Mouse (Mus musculus) neural tube, embryonic 11.5 days (tissue): Measurements from ENCODE around the gene Hyou1. TPM values are rescaled to one million over a fixed set of nuclear protein-coding genes. Genes with fewer than 3 reads are reported as not detected.
"Not testable (repeated sequence)": the region's sequence is repeated elsewhere in the genome, so short reads cannot be mapped to it uniquely, and the experiment has no call there.

Experiments
- ATAC-seq: fragments of 200-750 bp; cut with Nextera tagmentation; 2 replicates; pipeline ENCODE4 v1.8.0; 2017; ENCODE audit warnings: moderate number of reproducible peaks, mild to moderate bottlenecking, moderate TSS enrichment, moderate library complexity; ENCODE audit not compliant: insufficient read depth, low FRiP score, low TSS enrichment
- DNase-seq: peaks from one replicate; pipeline ENCODE4 v3.0.0-alpha.2; 2015; ENCODE audit warnings: low spot score
- H3K27ac ChIP-seq: fragments of 300-500 bp; sonication (generic); 2 replicates; pipeline ENCODE4 v1.5.1; 2014; ENCODE audit warnings: low read depth, mild to moderate bottlenecking, low read length
- H3K27me3 ChIP-seq: fragments of 300-500 bp; sonication (generic); 2 replicates; pipeline ENCODE4 v1.6.1; 2014; ENCODE audit warnings: mild to moderate bottlenecking, low read length, mixed read lengths; ENCODE audit not compliant: control insufficient read depth, insufficient read depth
- H3K36me3 ChIP-seq: fragments of 300-500 bp; sonication (generic); 2 replicates; pipeline ENCODE4 v1.6.1; 2014; ENCODE audit warnings: mild to moderate bottlenecking, low read length, moderate library complexity, mixed read lengths; ENCODE audit not compliant: control insufficient read depth, insufficient read depth
- H3K4me1 ChIP-seq: fragments of 300-500 bp; sonication (generic); 2 replicates; pipeline ENCODE4 v1.6.1; 2014; ENCODE audit warnings: low read length, mixed read lengths; ENCODE audit not compliant: control insufficient read depth, insufficient read depth
- H3K4me2 ChIP-seq: fragments of 300-500 bp; sonication (generic); 2 replicates; pipeline ENCODE4 v1.6.1; 2014; ENCODE audit warnings: low read depth, mild to moderate bottlenecking, moderate library complexity
- H3K4me3 ChIP-seq: fragments of 300-500 bp; sonication (generic); 2 replicates; pipeline ENCODE4 v1.5.1; 2014; ENCODE audit warnings: low read depth, low read length
- H3K9ac ChIP-seq: fragments of 300-500 bp; sonication (generic); 2 replicates; pipeline ENCODE4 v1.6.1; 2014; ENCODE audit warnings: mild to moderate bottlenecking, low read length
- H3K9me3 ChIP-seq: fragments of 300-500 bp; sonication (generic); 2 replicates; pipeline ENCODE4 v1.6.1; 2016; ENCODE audit warnings: low read length; ENCODE audit not compliant: control insufficient read depth
- WGBS: fragments of 180-500 bp; shearing (Covaris S2); extraction: QIAGEN DNeasy Blood & Tissue Kit; methylation state at CpG from one replicate; pipeline ENCODE4 v1.1.7; 2014; 5-methylcytosine and 5-hydroxymethylcytosine counted together
- polyA plus RNA-seq: library from polyadenylated mRNA; unstranded; fragments of >200 nt; fragmentation: Nextera tagmentation; extraction: Ambion mirVana; gene quantifications from 2 replicates; pipeline ENCODE4 v1.2.1, GENCODE M21; 2014

Hyou1 gene
- polyA plus RNA-seq, 1 experiment from 2014 or later: 38.8 TPM

DNA sequence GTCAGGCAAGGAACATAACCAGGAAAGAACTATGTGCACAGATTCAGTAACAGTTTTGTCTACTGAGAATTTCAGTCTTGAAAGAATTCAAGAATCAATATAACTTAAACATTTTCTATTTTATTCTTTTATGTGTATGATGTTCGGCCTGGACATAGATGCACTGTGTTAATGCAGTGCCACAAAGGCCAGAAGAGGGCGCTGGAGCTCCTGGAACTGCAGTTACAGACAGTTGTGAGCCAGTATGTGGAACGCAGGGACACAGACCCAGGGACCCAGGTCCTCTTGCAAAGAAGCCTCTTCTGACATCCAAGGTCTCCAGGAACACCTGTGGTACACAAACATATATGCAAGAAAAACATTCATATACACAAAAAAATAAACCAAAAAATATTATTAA is 14.8 kb upstream of the Hyou1 start:
- Histone ChIP-seq H3K27me3 (no peaks in the 10 kb centered on the region), H3K36me3 (no peaks in the 10 kb centered on the region), H3K9me3 (no peaks in the 10 kb centered on the region), H3K4me2 (no peak overlapping the region), H3K4me3 (no peak overlapping the region), H3K4me1 (peaks cover 6% of the 10 kb centered on the region; the same call in 1 of the 2 replicates), H3K9ac (no peak overlapping the region), H3K27ac (no peak overlapping the region)
- DNase-seq (no peak), ATAC-seq (no peak)
- WGBS: 56% methylated on average over 3 of the region's 3 CpGs

DNA sequence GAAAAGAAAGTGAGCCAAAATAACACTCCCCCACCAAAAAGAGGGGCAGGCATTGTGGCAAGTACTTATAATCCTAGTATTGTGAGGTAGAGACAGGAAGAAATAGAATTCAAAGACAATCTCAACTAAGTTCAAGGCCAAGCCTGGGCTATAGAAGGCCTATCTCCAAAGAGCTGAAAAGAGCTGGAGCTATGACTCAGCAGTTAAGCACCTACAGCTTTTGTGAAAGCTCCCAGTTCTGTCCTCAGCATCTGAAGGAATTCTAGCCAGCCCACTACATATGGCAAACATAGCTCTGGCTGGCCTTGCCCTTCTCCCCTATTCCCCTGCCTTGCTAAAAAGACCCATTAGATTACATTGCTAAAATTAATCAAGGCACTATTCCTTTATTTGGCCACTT is 5.9 kb upstream of the Hyou1 start:
- Histone ChIP-seq H3K9me3 (no peaks in the 10 kb centered on the region), H3K4me1 (peaks cover 2% of the 10 kb centered on the region; the same call in 1 of the 2 replicates), H3K27ac (no peak overlapping the region), H3K9ac (no peak overlapping the region), H3K4me3 (no peak overlapping the region), H3K4me2 (no peak overlapping the region), H3K27me3 (no peaks in the 10 kb centered on the region), H3K36me3 (no peaks in the 10 kb centered on the region)
- DNase-seq: no peak
- ATAC-seq: no peak

DNA sequence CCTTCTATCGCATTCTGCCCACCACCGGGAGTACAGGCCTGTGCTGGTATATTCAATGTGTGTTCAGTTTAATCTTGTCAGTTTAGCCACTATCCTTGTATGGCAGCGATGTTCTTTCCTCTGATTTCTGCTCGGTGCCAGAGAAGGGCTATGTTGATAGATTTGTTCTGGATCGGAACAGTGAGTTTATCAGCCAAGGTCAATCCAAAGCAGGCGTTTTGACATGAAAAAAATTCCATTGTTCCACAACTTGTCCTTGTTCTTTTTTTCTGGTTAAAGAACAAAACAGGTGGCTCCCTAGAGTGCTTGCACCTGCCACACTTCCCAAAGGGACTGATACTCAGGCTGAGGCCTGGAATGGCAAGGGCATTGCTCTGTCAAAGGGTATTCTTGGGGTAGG is 3.1 kb upstream of the Hyou1 start:
- H3K36me3 ChIP-seq: peaks cover under 1% of the 10 kb centered on the region; the same call in 1 of the 2 replicates
- H3K4me3 ChIP-seq: no peak overlapping the region
- H3K9me3 ChIP-seq: no peaks in the 10 kb centered on the region
- H3K4me1 ChIP-seq: peaks cover 12% of the 10 kb centered on the region
- H3K27ac ChIP-seq: no peak overlapping the region
- DNase-seq (no peak), ATAC-seq (no peak)
- WGBS: 96% methylated on average over 6 of the region's 6 CpGs
- H3K9ac ChIP-seq: no peak overlapping the region
- no peak overlapping the region for H3K4me2 ChIP-seq
- H3K27me3 ChIP-seq: no peaks in the 10 kb centered on the region

DNA sequence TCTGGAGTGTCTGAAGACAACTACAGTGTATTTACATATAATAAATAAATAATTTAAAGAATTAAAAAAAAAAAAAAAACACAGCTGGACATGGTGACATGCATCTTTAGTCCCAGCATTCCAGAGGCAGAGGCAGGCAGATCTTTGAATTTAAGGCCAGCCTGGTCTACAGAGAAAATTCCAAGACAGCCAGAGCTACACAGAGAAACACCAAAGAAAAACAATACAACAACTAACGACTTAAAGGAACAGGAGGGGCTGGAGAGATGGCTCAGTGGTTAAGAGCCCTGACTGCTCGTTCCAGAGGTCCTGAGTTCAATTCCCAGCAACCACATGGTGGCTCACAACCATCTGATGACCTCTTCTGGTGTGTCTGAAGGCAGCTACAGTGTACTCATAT is 2.0 kb upstream of the Hyou1 start:
- not testable (repeated sequence) for H3K4me3 ChIP-seq, H3K27ac ChIP-seq, ATAC-seq, DNase-seq, H3K4me2 ChIP-seq, H3K9me3 ChIP-seq, H3K27me3 ChIP-seq, H3K9ac ChIP-seq
- Histone ChIP-seq H3K4me1 (peaks cover 12% of the 10 kb centered on the region), H3K36me3 (peaks cover 10% of the 10 kb centered on the region)
- 90% methylated on average over 2 of the region's 2 CpGs for WGBS

DNA sequence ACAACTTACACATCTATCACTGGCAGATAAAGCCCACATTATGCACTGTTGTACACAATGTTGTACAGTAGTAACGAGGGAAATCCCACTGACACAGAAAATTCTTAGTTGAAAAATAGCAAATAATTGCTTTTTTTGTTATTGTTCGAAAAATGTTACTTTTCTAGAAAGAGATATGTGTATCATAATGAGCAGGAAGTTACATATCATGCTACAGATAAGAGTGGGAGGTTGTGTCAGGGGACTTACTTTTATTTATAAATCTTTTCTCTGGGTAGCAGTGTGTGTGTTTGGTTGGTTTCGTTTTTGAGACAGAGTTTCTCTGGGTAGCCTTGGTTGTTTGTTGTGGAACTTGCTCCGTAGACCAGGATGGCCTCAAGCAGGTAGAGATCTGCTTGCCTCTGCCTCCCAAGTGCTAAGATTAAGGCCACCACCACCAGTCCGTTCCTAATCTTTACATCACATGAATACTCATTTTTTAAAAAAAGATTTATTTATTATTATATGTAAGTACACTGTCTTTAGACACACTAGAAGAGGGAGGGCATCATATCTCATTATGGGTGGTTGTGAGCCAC is 1.0 kb upstream of the Hyou1 start:
- Histone ChIP-seq H3K27ac (peak overlapping the region; percentile 72; the same call in 1 of the 2 replicates), H3K4me3 (peak overlapping the region; percentile 69), H3K9me3 (no peaks in the 10 kb centered on the region), H3K36me3 (peaks cover 18% of the 10 kb centered on the region), H3K4me1 (peaks cover 12% of the 10 kb centered on the region), H3K4me2 (peak overlapping the region; percentile 47), H3K9ac (peak overlapping the region; percentile 68), H3K27me3 (no peaks in the 10 kb centered on the region)
- WGBS: 92% methylated on average over 5 of the region's 5 CpGs
- DNase-seq: no peak
- no peak for ATAC-seq

DNA sequence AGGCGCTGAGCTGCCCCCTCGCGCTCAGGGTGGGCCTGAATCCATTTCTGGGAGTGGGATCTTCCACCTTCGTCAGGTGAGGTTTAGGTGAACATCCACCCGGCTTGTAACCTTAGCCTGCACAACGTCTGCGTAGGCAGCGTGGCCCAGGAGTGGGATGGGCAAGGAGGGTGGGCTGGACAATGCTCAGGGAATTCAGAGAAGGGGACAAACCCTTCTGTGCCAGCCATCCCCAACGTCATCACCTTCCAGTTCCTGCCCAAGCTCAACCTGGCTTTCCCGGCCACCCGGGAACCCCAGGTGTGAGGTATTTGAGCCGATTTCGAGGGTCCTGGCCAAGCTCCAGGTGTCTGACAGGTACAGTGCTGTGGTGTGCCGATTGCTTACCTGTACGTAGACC is 572 bp downstream of the Hyou1 start:
- DNase-seq (no peak), ATAC-seq (peak; percentile 31)
- no peaks in the 10 kb centered on the region for H3K27me3 ChIP-seq
- no peaks in the 10 kb centered on the region for H3K9me3 ChIP-seq
- peak overlapping the region; percentile 58 for H3K27ac ChIP-seq
- peaks cover 28% of the 10 kb centered on the region for H3K36me3 ChIP-seq
- 11% methylated on average over 15 of the region's 15 CpGs for WGBS
- peak overlapping the region; percentile 89 for H3K4me2 ChIP-seq
- H3K4me1 ChIP-seq: peaks cover 12% of the 10 kb centered on the region
- H3K4me3 ChIP-seq: peak overlapping the region; percentile 69
- H3K9ac ChIP-seq: peak overlapping the region; percentile 85

DNA sequence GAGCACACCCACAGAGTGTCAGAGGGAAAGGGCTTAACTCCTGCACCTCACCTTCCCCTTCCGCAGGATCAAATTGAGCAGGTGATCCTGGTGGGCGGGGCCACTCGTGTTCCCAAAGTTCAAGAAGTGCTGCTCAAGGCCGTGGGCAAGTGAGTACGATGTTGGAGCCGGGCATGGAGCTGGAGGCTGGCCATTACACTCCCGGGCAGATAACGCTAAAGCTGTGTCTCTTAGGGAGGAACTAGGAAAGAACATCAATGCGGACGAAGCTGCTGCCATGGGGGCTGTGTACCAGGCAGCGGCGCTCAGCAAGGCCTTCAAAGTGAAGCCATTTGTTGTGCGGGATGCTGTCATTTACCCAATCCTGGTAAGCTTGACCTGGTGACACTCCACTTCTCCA is 5.3 kb downstream of the Hyou1 start:
- Histone ChIP-seq H3K9ac (no peak overlapping the region), H3K4me2 (no peak overlapping the region), H3K4me3 (no peak overlapping the region), H3K4me1 (peaks cover 9% of the 10 kb centered on the region), H3K27ac (no peak overlapping the region), H3K27me3 (no peaks in the 10 kb centered on the region), H3K36me3 (peaks cover 49% of the 10 kb centered on the region), H3K9me3 (no peaks in the 10 kb centered on the region)
- DNase-seq (no peak), ATAC-seq (no peak)
- WGBS: 92% methylated on average over 13 of the region's 13 CpGs

DNA sequence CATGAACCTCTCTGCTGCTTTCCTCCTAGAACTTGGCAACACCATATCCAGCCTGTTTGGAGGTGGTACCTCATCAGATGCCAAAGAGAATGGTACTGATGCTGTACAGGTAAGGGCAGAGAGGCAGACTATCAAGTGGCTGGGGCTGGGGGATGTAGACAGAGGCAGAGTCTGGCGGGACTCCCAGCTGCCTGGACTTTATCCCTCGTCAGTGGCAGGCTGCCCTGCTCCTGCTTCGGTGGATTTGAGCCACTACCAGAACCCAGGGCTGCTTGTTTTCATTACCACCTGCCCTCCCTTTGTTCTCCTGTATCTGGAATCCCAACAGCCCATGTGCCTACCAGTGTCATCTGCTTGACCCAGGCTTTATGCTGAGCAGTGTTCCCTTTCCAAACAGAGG is 7.9 kb downstream of the Hyou1 start:
- no peak for ATAC-seq
- WGBS: 89% methylated on average over 3 of the region's 3 CpGs
- peaks cover 46% of the 10 kb centered on the region for H3K36me3 ChIP-seq

DNA sequence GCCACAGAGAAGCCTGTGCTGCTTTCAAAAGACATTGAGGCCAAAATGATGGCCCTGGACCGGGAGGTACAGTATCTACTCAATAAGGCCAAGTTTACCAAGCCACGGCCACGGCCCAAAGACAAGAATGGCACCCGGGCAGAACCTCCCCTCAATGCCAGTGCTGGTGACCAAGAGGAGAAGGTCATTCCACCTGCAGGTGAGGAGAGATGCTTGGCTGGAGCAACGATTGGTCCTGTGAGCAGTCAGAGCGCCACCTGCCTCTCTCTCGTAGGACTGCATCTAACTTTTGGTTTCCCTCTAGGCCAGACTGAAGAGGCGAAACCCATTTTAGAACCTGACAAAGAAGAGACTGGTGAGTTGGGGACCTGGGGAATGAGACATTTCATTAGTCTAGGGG is 10.0 kb downstream of the Hyou1 start:
- peaks cover 32% of the 10 kb centered on the region for H3K36me3 ChIP-seq
- no peaks in the 10 kb centered on the region for H3K27me3 ChIP-seq
- no peak overlapping the region for H3K9ac ChIP-seq
- H3K9me3 ChIP-seq: no peaks in the 10 kb centered on the region
- no peak overlapping the region for H3K4me2 ChIP-seq
- 66% methylated on average over 8 of the region's 8 CpGs for WGBS
- H3K4me3 ChIP-seq: no peak overlapping the region
- H3K4me1 ChIP-seq: no peaks in the 10 kb centered on the region
- no peak overlapping the region for H3K27ac ChIP-seq
- DNase-seq (peak; percentile 45), ATAC-seq (no peak)

More for the DNA sequence above, 7.9 kb downstream of the Hyou1 start:
- no peaks in the 10 kb centered on the region for H3K4me1 ChIP-seq
- H3K4me3 ChIP-seq: no peak overlapping the region
- H3K9ac ChIP-seq: no peak overlapping the region
- H3K4me2 ChIP-seq: no peak overlapping the region
- H3K27ac ChIP-seq: no peak overlapping the region
- no peaks in the 10 kb centered on the region for H3K27me3 ChIP-seq
- DNase-seq: no peak
- no peaks in the 10 kb centered on the region for H3K9me3 ChIP-seq
